Mouse (Mus musculus): ENCODE data around the gene Pgap3.
A peak's percentile ranks its signal among the peaks of the same experiment; 100 is the strongest.

Gene Pgap3

DNA sequence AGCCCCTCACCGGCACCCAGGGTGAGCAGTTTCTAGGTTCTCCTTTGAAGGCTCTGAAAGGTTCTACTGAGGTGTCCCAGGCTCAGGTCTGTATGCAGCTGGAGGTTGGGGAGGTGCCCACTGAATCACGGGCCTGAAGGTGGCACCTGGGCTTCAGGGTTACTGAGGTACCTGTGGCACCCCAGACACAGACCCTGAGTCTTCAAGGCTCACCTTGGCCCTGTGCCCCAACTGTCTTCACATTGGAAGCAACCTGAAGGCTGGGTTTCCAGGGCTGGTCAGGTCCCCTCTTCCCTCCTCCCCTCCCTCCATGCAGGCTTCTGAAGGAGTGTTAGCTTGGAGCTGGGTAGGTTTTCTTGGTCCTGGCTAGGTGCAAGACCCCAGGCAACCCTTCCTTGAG lies 18.6 kb downstream of the Pgap3 start:
- DNase-seq (ENCODE audit: low spot score), result no peak

DNA sequence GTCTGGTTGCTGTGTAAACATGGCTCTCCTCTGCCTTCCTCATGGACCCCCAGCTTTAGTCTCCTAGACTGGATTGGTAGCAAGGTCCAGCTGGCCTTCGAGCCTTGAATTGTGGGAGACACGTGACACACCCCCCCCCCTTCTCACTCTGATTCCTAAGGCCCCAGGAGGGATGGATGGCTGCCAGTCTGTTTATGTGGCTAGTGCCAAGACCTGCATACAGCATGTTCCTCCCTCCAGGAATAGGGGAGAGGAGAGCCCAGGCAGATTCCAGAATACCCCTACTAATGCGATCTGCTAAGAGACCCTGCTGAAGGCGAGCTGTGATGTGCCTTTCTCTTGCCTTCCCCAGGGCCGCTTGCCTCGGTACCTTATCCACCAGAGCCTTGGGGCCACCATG lies 20.2 kb downstream of the Pgap3 start:
- DNase-seq (ENCODE audit: low spot score), result no peak

DNA sequence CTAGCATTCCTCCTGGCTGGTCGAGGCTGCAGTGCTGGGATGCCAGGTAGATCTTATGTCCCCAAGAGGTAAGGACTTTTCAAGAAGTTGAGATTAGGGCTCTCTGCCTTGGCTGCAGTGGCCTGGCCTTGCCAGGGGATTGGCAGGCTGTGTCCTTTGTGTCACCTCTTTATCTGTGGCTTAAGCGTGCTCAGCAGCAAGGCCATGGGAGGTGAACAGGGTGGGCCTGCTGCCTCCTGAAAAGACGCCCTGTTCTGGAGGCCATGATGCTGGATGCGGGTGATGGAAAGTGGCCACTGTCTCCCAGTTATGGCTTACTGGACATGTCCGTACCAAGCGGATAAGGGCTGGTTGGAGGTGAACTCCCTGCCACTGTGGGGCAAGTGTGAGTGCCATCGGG lies 20.9 kb downstream of the Pgap3 start:
- no peak for DNase-seq (ENCODE audit: low spot score)

DNA sequence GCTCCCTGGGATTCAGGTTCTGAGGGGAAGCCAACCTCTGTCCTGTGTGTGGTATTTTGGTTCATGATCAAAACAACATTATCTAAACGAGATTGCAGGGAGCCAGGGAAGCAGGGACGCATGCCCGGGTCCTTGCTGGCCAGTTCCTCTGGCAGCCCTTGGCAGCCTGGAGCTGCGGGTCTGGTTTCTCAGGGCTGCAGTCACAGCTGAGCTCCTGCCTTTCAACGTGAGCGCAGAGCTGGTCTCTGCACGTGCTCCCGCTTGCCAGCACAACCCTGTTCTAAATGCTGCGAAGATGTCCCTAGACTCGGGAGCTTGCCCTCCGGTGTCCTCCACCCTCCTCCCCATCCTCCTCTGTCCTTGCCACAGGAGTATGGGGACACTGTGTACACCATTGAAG lies 22.5 kb downstream of the Pgap3 start:
- no peak for DNase-seq (ENCODE audit: low spot score)

DNA sequence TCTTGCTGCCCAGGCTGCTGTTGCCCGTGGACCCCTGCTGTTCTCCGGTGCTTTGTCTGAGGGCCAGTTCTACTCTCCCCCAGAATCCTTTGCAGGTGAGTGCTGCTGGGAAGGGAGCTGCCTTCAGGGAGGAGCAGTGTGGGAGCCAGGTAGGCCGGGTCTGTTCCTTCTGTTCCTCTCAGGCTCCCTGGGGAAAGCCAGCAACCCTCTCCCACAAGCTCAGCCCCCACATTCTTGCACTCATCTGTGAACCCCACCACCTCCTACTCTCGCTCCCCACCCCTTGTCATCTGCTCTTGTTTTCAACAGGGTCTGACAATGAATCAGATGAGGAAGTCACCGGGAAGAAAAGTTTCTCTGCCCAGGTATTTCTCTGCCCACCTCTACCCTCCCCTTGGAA lies 23.5 kb downstream of the Pgap3 start:
- DNase-seq (ENCODE audit: low spot score), result no peak

DNA sequence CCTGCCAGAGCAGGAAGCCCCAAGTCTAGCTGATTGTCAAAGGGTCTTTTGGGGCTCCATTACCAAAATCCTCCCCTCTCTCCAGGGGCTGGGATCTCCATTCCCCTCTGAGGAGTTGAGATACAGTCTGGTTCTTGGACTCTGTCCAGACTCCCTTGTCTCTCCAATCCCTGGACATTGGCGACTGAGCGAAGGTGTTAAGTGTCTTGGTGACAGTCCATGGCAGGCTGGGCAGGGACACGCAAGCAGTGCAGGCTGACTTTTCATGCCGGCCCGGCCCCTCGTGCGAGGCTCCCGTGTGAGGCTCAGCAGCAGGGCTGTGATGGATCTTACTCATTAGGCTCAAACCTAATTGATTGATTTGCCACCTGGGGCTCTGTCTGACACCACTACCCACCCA lies 26.0 kb downstream of the Pgap3 start:
- DNase-seq (ENCODE audit: low spot score), result no peak

DNA sequence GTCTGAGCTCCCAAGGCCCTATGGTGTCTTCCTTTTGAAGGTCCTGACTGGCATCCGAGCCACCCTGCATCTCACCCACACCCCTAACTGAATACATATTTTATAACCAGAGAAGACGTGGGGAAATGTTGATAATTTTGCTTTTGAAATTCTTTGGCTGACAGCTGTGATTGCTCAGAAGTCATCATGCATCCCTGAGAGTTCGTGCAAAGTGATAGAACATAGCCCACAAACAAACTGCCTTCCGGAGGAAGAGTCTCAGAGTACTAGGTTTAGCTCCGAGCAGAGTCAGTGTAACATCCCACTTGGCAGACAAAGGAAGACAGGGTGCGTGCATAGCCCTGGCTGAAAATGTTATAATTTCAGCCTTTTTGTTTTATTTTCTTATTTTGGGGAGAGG lies 27.0 kb downstream of the Pgap3 start:
- DNase-seq (ENCODE audit: low spot score), result no peak

DNA sequence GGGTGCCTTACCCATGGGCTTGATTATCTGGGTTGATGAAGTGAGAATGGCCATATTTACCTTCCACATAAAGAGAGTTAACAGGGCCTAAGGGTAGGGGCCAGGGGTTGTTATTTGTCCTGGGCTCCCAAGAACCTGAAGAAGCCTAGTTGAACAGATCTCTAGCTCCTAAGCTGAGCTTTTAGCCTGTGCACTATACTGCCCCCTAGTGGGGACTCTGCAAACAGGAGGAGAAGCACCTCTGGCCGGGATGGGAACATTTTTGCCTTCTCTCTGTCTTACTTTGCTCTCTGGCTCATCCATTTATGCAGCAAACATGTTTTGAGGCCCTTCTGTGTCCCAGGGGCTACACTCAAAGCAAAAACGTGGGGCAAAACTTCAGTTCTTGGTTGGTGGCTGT lies 27.9 kb downstream of the Pgap3 start:
- DNase-seq (ENCODE audit: low spot score), result peak; percentile 86

DNA sequence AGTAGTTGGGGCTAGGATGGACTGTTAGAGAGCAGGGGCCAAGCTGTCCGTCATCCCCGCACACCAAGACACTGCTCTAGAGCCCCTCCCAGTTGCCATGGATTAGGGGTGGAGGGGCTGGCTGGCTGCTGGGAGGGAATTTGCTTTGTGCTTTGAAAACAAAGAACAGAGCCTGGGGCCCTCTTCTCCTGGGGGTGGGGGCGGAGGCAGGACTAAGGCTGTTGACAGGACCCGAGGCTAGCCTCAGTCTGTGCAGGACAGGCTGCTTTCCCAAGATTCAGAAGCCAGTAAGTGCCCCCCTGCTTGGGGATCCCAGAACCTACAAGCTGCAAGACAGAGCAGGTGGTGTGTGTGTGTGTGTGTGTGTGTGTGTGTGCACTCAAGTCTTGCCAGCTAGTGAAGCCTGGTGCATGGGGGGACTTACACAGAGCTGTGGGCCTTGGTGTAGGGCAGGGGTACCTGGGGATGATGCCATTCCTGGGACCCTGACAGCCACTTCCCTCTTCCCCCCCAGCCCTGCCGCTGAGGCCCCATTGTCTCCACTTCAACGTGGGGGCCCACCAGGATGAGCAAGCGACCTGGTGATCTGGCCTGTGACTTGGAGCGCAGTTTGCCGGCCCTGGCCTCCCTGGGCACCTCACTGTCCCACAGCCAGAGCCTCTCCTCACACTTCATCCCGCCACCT lies 28.6 kb downstream of the Pgap3 start:
- peak; percentile 70 for DNase-seq (ENCODE audit: low spot score)

DNA sequence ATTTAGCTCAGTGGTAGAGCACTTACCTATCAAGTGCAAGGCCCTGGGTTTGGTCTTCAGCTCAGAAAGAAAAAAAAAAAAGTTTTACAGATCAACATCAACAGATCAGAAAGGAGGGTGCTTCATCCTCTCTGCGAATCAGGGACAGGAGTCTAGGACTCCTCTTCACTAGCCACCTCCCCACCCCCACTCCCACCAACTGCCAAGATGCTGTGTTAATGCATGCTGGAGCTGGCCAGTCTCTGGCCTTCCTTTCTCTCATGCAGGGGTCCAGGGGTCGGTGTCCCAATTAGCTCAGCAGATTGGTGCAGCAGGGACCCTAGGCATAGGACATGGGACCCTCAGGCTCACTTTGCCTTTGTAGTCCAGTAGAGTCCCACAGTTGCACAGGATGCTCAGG lies 29.7 kb downstream of the Pgap3 start:
- no peak for DNase-seq (ENCODE audit: low spot score)

DNA sequence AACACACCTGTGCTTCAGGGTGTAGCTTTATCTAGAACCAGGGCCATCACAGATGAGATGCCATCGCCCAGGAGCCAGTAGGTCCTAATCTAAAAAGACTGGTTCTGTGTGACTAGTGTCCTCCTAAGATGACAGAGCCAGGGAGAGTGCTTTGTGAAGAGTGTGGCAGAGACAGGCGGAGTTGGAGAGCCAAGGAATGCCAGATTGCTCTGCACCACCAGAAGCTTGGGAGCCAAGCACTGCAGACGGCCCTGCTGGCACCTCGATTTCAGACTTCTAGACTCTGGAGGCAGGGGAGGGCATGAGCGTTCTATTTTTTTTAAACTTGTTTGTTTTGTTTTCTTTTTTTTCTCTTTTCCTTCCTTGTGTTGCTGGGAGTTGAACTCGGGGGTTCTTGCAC lies 31.0 kb downstream of the Pgap3 start:
- no peak for DNase-seq (ENCODE audit: low spot score)

DNA sequence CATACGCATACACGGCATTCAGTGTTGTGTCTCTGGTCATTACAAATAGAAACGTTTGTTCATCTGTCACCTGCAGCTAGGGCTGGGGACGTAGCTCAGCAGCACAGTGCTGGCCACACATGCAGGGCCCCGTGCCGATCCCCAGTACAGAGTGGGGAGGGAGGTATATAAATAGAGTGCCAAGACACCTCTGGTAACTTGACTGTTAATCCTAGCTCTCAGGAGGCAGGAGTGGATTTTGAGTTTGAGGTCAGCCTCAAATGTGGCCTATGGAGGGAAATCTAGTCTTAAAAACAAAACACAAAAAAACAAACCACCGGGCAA lies 32.5 kb downstream of the Pgap3 start:
- DNase-seq (ENCODE audit: low spot score), result no peak

DNA sequence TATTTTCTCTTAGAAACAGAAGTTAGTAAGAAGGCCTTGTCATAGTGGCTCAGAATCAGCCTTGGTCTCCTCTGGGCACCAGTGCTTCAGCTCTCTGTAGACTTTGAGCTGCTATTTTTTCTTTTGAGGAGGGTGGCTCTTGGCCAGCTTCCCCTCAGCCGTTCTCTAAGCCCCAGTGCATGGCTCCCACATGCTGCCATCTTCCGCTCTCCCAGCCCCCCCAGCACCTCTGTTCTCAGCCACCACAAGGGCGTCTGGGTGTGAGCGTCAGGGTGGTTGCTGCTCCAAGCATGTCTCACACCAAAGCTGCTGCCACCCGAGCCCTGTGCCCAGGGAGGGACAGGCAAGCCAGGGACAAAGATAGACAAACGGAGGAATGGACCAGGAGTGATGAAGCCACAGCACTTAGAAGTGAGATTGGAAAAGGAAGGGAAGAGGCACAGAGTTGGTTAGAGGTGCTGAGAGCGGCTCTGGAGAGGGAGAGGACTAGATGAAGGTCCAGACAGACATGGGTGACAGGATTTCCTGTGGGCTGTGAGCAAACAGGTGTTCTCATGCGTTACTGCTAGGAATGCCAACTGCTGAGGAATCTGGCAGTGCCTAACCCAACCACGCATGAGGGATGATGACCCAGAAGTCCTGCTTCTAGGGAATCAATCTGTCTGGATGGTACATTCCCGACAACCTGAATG lies 33.0 kb downstream of the Pgap3 start:
- no peak for DNase-seq (ENCODE audit: low spot score)

DNA sequence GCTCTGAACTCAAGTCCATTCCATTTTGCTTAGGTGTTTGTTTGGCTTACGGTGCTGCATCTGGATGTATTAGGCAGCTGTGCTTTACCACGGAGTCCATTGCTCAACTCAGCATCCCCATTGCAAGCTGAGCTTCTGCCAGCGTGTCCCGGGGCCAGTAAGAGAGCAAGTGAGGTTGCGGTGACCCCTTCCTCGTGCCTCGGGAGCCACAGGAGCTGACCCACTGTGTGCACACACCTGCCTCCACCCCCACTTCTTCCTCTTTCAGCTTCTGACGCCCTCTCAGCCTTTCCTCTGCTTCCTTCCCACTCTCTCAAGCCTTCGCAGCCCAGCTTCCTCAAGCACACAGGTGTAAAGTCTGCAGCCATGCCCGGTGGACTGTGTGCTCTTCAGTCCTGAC lies 34.0 kb downstream of the Pgap3 start:
- no peak for DNase-seq (ENCODE audit: low spot score)

DNA sequence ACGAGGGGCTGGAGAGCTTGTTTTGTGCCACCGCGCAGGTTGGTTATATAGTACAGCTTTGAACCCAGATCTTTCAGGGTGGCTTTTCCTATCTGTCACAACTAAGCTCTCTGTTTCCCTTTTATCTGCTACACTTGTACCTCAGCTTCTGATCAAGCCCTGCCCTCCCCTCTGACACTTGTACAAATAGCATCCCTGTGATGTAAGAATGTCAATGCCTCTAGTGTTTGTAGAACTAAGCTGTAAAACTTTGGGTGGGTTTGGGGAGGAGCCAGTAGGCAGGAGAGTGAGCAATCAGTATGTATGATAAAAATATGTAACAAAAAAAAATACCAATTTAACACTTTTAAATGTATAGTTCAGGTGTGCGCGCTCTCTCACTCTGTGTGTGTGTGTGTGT lies 35.9 kb downstream of the Pgap3 start:
- no peak for DNase-seq (ENCODE audit: low spot score)

DNA sequence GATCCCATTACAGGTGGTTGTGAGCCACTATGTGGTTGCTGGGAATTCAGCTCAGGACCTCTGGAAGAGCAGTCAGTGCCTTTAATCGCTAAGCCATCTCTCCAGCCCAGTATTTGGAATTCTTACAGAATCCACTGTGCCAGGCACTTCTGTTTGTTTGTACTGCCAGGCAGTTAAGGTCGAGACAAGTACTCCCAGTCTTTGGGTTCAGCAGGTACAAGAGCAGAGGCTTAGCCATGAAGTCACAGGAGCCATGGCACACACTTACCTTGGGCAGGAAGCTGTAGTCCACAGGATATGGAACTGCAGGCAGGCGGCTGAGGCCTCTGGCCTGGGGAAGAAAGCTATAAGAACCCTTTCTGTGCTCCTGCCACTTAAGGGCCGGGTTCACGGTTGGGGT lies 36.5 kb downstream of the Pgap3 start:
- DNase-seq (ENCODE audit: low spot score), result no peak

DNA sequence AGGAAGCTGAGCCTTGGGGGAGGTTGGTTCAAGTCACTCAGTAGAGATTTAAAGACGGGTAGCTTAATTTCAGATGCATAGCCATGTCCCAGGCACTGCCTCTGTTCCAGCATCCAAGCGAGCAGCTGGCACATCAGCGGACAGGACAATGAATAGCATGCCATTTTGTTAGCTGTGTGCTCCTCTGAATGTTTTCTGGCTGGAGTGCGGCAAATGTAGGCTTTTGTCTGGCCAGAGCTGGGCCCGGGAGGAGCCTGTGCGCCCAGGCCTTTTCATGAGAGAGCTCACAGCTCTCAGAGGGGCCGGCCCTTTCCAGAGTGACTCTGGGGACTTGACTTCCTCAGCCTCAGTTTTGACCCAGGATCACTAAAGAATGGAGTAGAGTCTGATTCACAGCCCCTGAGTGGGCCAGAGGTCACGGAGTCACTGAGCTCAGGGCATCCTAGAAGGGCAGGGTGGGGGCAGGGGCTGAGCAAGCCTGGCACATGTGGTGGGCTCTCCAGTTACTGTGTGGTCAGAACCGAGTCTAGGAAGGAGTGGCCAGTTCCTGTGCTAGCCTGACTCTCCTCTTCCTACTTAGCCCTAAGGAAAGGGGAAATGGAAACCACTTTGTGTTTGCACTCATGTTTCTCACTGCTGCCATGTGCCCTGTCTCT lies 39.3 kb downstream of the Pgap3 start:
- peak; percentile 57 for DNase-seq (ENCODE audit: low spot score)

DNA sequence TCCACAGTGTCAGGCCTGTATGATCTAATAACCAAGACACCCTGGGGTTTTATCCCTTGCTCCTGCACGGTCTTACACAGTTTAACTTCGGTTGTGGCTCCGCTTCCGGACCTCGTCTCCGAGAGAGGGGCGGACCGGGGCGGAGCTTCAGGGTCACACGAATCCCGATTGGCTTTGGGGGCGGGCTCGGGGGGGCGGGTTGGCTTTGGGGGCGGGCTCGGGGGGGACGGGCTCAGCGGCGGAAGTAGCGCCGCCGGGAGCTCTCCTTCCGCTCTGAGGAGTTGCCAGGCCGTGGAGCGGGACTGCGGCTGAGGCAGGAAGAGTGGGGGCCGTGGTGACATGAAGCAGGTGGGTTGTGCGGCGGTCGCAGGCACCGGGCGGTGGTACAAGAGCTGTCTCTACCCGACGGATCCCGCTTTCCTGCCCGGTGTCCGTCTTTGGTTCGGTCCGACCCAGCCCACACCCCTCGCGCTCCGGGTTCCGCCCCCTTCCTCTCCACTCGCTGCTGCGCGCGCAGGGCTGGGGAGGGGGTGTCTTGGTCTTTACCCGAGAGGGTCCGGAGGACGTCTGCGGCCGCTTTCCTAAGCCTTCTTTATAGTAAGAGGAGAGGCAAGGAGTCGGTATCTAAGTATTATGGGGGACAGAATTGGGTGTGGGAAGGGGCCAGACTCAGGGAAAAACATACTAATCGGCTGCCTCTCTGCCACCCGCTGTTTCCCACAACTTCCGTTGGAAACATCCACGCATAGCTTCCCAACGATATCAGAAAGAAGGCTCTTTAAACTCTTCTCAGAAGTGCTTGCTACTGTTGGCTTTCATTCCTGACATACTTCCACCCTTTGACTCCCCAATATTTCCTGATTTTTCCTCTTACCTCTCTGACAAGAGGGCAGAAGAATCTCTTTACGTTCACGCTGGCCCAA lies 41.9 kb downstream of the Pgap3 start, which contains the start of gene Stard3:
TSS of gene Stard3 (plus strand) at position 208 of the 923 bp plus-strand sequence.
- DNase-seq (ENCODE audit: low spot score), result peak; percentile 95

DNA sequence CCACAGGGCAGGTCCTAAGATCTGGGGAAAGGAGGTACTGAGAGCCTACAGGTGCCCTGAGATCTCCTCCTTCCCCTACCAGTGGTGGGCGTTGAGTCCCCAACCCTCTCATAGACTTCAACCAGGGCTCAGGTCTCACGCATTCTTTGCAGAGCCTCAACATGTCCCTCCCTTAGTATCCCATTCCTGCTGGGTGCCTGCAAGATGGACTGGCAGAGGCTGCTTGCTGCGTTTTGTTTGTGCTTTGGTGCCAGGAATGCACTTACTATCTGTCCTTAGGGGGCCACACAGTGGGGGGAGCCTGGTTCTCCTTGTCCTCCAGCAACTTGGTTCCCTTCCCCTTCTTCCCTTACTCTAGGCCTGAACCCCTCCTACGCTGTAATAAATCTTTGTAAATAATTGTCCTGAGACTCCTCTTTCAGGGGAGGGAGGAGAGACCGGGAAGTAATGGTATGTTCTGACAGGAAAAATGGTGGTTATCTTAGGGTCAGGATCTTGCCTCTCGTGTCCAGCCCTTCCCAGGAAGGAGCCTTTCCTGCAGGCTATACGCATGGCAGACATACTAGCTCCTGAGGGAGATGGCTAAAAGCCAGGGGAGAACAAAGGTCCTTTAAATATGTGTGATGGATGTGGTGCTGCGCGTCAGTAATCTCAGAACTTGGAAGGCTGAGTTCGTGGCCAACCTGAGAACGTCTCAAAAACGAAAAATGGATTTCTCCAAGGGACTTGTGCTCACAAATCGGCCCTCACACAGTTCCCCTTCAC lies 42.7 kb downstream of the Pgap3 start:
- no peak for DNase-seq (ENCODE audit: low spot score)

DNA sequence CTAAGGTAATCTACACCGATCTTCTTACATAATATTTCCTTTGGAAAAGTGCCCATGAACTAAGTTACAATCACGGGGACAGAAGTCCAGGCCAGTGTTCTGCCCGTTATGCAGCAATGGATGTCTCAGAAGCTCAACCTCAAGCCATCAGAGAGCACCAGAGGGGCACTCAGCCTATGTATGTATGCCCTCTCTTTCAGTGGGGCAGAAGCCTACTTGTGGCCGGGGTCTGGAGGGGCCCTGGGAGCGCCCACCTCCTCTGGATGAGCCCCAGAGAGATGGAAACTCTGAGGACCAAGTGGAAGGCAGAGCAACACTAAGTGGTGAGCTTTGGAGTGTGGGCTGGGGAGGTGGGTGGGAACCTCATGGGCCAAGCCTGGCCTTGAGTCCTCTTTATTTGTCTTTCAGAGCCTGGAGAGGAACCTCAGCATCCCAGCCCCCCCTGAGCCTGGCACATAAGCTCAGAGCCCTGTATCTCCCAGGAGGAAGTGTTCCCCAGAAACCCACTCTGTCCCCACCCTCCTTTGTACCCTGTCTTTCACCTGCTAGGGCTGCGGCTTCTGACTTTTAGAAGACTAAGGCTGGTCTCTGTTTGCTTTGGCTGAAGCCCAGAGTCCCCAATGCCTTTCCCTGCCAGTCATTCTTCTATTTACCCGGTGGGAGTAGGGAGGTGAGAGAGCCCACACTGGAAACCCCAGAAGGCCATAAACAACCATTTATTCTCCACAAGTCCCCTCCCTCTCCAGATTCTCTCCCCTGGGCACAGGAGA lies 43.5 kb downstream of the Pgap3 start:
- no peak for DNase-seq (ENCODE audit: low spot score)

DNA sequence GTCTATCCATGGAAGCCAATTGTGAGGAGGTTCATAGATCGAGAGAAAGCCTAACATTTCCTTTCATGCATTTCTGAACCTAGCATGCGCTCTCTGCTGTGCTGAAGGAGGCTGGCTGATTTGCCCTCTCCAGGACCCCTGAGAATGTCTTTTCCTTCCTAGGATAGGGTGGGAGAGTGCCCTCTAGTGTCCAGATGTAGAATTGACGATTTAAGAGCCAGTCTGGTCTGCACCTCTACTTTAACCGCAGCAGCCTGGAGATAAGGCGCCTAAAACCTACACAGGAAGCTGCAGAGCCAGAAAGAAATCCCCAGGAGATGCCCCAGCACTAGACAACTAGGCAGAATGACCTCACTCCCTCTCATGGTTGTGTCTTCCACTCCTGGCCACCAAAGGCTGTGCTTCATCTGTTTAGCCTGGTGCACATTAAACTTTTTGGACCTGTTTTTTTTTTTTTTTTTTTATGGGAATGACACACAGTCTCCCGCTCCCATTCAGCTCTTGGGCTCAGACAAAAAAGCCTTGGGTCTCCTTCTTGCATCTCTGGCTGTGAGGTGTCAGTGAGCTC lies 44.5 kb downstream of the Pgap3 start:
- peak; percentile 92 for DNase-seq (ENCODE audit: low spot score)
